Mouse (Mus musculus) lung, postnatal 0 days (tissue): ENCODE results near the gene Gm3045.

Experiments used
- CTCF ChIP-seq: IDR thresholded peaks from 2 replicates; pipeline ENCODE4 v1.5.1; 2016; ENCODE audit warnings: antibody characterized with exemption, mild to moderate bottlenecking
- EP300 ChIP-seq: IDR thresholded peaks from 2 replicates; pipeline ENCODE4 v1.6.1; 2016; ENCODE audit warnings: antibody characterized with exemption, mild to moderate bottlenecking, control low read depth

GRCm38 (mm10) chr13:56450035-56450434 is 23.6 kb downstream of the Gm3045 start:
- TF ChIP-seq CTCF (no peak), EP300 (no peak)
